Mouse (Mus musculus) spleen, postnatal 36 days (tissue): ENCODE results near the gene Pih1d1.
"Not testable (repeated sequence)": the region's sequence is repeated elsewhere in the genome, so short reads cannot be mapped to it uniquely, and the experiment has no call there.

Experiments used
- DNase-seq, 2 experiments: peaks; one replicate each; pipeline ENCODE4 v3.0.0; 2022; ENCODE audit warnings: low spot score in 2 of 2, mixed read lengths in 1 of 2

Pih1d1 gene

DNA sequence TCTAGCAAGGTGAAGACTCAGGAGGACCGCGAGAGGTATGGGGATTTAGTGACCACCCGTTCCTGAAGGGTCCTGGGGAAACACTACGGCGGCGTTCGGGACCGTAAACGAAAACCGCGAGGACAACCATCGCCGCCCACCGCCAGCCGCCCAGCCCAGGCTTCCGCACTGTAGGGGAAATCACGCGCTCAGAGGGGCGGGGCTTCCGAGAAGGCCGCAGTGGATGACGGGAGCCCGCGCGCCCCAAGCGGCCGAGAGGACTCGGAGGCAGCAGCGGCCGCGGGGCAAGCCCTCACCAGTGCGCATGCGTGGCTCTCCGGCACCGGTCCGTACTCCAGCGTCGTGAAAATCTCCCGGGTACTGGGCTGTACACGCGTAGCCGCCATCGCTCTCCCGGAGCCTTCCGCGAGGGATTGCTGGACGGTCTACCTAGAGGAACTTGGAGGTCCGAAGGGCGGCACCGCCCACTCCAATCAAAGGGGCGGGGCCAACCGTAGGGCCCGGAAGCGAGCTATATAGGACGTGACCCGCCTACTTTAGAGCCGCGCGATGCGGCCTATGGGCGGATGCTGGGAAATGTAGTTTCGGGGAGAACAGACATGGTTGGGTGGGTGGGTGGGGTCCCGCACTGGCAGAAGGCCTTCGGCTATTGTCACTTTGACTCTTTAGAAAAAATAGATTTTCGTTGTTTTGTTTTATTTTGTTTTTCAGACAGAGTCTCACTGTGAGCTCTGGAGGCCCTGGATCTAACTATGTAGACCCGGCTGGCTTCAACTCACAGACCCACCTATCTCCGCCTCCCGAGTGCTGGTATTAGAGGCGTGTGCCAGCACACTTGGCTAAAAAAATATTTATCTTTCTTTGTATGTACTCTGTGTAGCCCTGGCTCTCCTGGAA, at the start of gene Pih1d1, which contains the start of gene Aldh16a1:
Gene Pih1d1 (plus strand): TSS at position 208 of the 897 bp plus-strand sequence.
Gene Aldh16a1 (minus strand): TSS at position 489 of the 897 bp plus-strand sequence.
- peak; percentile 95 to 97 for DNase-seq

DNA sequence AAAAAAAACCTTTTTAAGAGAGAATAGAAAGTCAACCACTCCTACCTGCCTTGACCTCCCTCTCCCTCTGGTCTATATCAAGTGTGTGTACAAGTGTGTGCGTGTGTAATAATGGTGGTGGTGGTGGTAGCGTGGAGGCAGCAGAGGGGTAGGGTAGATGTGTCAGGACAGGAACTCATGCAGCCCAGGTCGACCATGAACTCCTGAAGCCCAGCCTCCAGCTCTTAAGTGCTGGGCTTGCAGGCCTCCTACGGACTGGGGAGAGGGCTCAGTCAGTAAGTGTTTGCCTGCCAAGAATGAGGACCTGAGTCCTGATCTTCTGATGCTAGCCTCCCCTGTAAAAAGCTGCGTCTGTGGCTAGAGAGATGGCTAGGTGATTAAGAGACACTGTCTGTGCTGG, 49.2 kb upstream of the Pih1d1 start:
- DNase-seq, result no peak

DNA sequence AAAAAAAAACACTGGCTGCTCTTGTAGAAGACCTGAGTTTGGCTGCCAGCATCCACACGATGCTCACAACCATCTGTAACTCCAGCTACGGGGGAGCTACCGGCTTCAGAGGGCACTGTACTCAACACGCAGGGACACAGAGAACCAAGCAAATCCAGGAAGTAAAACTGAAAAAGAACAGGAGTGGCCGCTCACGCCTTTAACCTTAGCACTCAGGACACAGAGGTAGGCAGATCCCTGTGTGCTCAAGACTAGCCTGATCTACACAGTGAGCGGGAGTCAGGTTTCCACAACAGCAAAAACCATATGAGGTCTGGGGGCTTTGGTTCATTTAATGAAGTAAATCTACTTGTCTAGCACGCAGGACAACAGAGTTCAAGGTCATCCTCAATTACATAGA, 48.6 kb upstream of the Pih1d1 start:
- no peak for DNase-seq

DNA sequence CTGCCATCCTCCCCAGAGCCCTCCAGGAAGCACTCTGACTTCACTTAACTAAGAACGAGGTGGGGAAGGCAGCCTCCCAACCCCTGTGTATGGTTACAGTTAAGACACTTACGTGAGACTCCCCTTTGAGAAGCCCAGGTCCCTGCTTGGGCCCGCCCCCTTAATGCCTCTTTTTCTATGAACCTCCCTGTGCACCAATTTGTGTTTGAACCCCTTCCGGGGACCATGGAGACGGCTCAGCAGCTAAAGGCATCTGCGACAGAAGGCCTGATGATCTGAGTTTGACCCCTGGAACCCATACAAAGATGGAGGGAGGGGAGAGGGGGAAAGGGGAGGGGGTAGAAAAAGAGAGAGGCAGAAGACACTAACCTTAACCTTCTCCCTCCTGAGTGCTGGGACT, 47.7 kb upstream of the Pih1d1 start:
- DNase-seq, result no peak

DNA sequence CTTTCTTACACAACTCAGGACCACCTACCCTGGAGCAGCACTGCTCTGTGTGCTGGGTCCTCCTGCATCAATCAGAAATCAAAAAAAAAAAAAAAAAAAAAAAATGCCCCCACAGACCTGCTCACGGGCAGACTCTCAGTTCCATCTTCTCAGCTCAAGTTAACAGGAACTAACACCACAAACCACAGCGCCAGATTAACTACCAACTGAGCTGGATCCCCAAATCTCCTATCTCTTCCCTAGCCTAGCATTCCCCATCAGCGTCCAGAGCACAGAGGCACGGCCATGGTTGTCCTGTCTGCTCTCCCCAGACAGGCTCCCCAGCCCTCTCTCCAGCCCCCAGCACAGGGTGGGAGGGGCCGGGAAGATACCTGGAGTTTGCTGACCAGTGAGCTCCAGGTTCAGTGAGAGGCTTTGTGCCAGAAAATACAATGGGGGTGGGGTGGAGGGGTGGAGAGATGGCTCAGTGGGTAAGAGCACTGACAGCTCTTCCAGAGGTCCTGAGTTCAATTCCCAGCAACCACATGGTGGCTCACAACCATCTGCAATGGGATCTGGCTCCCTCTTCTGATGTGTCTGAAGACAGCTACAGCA, 47.0 kb upstream of the Pih1d1 start:
- no peak for DNase-seq

DNA sequence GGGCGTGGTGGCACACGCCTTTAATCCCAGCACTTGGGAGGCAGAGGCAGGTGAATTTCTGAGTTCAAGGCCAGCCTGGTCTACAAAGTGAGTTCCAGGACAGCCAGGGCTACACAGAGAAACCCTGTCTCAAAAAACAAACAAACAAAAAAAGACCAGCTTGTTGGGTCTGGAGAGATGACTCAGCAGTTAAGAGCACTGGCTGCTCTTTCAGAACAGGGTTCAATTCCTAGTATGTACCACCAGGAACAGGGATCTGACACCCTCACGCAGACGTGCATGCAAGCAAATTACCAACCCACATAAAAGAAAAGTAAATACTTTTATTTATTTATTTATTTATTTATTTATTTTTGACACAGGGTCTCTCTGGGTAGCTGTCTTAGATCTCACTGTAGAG, 44.0 kb upstream of the Pih1d1 start:
- not testable (repeated sequence) for DNase-seq

DNA sequence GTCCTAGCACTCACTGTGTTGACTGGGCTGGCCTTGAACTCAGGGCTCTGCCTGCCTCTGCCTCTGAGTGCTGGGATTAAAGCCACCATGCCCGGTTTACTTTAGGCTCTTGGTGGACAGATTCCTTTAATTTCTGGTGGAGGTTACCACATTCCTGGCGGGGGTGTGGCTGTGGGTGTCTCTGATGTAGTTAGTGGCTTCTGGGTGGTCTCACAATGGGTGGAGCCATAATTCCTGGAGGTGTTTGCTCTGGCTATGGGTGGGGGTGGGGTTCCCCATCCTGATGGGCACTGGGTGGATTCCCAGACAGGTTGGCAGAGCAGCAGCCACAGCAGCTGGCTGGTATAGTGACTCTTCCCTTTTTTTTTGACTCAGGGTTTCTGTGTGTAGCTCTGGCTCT, 42.2 kb upstream of the Pih1d1 start:
- no peak for DNase-seq

DNA sequence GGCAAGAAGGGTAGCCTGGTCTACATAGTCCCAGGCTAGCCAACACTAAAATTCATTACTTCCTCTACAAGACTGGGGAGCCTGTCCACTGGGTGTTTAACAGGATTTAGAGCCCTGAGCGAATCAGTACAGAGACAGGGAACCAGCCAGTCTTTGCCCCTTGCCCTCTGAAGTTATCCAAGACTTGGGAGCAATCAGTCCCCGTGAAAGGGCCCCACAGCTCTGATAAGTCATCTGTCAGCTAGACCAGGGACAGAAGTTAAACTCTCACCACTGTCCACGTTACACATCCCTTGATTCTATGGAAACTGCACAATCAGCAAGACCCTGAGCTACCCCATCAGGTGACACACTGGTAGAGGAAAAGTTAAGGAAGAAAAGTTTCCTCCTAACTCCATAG, 41.6 kb upstream of the Pih1d1 start:
- DNase-seq, result no peak

DNA sequence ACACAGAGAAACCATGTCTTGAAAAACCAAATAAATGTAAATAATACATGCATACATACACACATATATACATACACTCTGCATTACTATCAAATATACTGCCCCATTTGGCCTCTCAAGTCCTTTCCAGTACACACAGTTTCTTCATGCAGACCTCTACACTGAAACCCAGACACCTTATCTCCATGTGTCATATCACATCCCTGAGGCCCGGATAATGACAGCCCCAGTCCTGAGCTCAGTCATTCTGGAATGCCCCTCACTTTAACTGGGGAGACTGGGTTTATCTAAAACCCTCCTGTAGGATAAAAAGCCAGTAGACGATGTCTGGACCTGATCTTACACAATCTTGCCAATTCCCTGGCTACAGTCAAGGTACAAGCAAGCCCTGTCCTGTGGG, 40.6 kb upstream of the Pih1d1 start:
- no peak for DNase-seq

DNA sequence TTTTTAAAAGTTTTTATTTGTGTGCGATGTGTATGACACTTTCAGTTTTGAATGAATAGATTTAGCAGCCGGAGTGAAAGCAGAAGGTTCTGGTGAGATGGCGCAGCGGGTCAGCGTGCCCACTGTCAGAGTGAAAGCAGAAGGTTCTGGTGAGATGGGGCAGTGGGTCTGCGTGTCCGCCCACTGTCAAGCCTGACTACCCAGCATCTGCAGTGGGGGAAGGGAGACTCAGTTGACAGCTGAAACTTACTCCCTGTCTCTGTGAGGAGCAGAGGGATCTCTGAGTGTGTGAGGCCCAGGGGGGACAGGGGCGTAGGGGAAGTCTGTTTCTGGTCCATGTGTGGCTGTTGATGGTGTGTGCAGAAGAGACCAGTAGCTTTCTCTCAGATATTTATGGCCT, 36.5 kb upstream of the Pih1d1 start:
- DNase-seq, result peak; percentile 64 to 71

DNA sequence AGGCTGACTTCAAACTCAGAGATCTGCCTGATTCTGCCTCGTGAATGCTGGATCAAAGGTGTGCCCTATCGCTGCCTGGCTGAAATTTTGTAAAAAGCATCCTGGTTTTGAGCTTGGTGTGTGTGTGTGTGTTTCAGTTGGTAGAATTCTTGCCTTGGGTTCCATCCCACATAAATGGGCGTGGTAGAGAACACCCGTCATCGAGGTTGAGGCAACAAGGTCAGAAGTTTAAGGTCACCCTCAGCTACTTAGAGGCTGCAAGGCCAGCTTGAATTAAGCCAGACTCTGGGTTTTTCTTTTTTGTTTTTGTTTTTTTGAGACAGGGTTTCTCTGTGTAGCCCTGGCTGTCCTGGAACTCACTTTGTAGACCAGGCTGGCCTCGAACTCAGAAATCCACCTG, 35.8 kb upstream of the Pih1d1 start:
- no peak for DNase-seq

DNA sequence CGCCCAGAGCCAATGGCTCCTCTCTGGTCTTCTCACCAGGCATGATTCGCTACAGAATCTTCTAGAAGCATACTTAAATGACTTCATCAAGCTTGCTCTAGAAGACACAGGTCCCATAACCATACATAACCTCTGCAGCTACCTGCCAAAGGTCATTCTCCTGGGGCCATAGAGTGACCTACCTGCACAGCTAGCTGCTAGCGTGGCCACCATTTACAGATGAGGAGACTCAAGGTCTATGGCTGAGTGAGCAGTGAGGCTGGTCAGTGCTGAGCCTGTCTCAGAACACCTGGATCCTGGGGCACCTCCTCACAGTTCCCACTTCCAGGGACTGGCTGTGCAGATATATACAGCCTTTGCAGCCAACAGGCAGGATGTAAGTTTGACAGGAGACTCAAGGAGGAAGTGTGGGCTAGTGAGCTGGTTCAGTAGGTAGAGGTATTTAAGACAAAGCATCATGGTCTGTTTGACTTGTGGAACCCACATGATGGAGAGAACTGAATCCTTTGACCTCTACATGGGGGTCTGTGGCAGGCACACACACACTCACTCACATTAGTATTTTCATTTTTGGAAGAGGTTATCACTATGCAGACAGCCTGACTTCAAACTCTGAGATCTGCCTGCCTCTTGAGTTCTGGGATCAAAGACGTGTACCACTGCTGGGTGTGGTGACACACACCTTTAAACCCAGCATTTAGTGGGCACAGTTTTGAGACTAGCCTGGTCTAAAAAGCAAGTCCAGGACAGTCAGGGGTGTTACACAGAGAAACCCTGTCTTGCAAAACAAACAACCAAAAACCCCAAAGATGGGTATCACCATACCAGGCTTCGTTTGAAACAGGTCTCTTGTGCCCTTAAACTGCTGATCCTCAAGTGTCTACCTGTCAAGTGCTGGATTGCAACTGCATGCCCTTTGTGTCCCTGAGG, 34.1 kb upstream of the Pih1d1 start:
- peak; percentile 65 to 67 for DNase-seq

DNA sequence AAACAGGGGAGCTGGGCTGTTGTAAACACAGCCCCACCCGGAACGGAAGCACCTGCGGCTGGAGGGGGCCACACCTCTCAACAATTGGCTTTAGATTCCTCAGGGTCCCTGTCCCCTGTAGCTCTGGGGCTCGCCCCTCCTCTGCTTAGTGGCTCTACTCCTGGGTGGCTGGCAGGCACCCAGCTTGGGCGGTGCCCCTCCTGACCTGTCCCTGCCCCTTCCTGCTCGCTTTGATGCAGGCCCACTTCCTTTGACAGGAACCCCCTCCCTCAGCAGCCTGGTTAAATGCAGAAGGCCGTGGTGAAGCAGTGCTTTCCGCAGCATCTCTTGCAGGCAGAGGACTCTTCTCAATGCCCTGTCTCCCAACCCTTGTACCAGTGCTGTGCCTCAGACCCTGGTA, 32.7 kb upstream of the Pih1d1 start:
- DNase-seq, result peak; percentile 94 to 96

DNA sequence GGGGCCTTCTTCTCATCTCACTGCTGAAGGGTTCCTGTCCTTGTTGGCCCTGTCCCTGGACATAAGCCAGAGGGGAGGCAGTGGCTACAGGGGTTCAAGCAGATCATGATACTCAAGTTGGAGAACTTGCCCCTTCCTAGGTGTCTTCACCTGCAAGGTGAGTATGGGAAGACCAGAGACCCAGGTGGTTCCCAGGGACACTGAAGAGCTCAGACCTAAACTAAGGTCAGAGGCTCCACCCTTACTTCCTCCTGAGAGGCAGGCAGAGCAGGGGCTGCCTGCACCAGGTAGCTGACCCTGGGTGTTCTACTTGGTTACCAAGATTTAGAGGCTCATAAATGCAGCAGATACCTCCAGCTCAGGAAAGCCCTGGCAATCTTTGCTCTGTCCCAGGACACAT, 32.1 kb upstream of the Pih1d1 start:
- DNase-seq, result peak; percentile 46 to 52

DNA sequence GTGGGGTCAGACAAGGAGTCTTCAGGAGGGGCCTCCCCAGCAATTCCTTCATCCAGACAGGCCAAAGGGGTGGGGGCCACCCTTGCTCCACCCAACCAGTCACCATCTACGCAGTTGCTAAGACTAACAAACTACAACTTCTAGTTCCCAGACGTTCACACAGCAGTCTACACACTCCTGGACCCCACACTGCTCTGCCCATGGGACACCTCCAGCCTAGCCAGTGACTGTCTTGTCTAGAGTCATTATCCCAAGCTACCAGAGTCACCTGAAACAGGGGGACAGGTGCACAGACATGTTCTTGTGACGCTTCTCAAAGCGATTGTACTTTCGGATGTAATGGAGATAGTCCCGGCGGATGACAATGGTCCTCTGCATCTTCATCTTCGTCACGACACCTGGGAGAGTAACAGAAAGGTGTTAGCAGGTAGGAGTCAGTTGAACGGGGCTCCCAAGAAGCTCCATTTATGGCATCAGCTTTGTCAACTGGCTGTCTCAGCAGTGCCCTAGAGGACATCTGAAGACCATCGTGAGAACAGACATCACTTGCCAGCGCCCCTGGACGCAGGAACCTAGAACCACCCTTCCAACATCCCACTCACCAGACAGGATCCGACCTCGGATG, 31.4 kb upstream of the Pih1d1 start:
- DNase-seq, result no peak

DNA sequence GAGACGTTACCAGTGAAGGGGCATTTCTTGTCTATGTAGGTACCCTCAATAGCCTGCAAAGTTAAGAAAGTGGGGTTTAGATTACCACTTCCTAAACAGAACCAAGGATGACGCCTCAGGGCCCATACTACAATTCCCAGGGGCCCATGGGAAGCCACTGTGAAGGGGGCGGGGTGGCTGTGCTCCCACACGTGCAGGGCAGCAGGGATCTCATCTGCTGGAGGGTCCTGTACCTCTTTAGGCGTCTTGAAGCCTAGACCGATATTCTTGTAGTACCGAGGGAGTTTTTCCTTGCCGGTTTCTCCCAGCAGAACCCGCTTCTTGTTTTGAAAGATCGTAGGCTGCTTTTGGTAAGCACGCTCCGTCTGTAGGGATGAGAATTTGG, 30.9 kb upstream of the Pih1d1 start:
- peak; percentile 68 to 74 for DNase-seq

DNA sequence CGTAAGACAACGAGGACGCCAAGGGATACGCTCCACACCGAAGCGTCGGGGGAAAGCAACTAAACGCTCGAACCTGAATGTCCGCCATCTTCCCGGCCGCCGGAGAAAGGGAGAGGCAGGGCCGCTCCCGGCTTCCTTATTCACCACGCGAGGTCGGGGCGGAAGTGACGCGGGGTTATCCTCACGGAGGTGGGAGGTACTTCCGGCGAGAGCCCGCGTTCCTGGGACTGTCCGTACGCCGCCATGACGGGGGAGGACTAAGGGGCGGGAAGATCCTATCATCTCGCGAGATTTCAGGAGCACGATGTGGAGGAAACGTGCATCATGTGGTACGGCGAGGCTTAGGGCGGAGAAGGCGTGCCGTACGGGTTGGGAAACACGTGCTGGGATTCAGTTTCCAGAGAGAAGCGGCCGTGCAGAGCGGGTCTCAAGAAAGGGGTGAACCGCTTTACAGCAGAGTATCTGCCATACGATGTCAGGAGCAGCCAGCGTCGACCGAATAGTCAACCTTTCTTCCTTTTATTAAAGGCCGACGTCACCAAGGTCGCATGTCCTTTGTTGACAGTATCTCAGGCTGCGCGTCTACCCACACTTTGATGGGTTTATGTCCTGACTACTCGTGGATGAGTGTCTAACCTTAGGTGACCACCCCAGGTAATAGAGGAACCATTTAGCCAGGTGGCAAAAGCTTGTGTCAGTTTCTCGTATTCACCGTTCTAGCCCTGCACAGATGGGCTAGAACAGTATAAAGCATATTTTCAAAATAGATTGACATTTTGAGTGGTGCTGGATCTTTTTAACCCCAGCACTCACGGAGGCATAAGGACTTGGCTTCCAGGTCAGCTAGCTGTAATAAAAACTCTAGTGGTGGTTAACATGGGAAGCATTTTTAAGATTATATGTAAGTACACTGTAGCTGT, 29.6 kb upstream of the Pih1d1 start, which contains the start of gene Rps11:
Gene Rps11 (minus strand): TSS at position 216 of the 920 bp plus-strand sequence.
- peak; percentile 99 for DNase-seq

DNA sequence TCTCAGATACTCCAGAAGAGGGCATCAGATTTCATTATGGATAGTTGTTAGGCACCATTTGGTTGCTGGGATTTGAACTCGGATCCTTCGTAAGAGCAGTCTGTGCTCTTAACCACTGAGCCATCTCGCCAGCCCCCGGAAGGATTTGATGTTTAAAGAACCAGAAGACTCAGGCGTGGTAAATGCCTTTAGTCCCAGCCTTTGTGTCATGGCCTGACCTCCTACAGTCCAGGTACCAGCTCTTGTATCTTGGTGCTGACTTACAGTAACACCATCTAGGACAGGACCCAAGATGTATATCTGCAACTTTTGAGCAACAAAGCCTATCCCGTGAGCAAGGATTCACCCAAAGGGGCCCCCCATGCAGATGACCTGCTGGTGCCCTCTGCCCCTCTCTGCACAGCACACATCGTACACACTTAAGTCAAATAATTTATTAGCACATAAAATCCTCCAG, 28.9 kb upstream of the Pih1d1 start:
- no peak for DNase-seq

DNA sequence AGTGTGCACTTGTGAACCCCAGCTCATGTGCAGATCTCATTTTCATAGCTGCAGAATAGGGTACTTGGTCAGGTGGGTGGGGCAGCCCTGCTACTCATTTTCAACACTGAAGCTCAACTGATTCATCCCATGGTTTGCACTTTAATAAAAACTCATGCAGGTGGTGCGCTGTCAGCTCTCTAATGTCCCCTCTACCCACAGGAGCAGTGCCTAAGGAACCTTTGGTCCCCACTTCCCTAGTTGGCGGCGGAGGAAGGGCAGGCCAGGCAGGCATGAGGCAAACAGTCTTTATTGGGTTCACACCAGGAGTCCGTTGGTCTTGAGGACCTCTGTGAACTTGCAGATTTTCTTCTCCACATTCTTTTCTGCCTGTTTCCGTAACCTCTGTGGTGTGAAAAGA, 28.5 kb upstream of the Pih1d1 start:
- not testable (repeated sequence) for DNase-seq

DNA sequence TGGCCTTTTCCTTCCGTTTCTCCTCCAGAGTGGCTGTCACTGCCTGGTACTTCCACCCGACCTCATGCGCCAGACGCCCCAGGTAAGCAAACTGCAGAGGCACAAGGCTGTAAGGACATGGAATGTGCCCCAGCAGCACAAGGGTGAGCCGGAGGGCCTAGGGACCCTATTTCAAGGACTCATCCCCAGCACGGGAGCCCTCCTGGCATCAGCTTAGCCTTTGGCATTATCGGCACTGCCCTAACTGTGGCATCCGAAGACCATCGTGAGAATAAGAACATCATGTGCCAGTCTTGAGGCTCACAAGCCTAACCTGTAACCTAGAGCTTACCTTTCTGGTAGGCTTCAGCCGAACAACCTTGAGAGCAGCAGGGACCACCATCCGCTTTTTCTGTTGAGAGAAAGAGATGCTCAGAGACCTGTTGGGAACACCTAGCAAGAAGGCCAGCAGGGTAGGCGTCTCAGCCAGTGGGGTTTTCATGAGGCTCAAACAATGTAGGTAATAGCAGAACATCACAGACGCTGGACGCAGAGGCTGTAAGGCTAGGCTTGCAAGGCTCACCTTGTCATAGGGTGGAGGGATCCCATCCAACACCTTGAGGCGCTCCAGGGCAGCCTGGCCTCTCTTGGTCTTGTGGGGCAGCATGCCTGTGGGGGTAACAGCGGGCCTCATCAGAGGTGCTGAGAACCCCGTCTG, 27.8 kb upstream of the Pih1d1 start:
- no peak for DNase-seq
